Mouse (Mus musculus): Measurements from ENCODE around the gene Hp1bp3. TPM values are rescaled to one million over a fixed set of nuclear protein-coding genes. Genes with fewer than 3 reads are reported as not detected.

Hp1bp3 gene
- 192 and 196 TPM in 2 replicates for polyA plus RNA-seq (2014; fragmentation: Nextera tagmentation; extraction: Ambion mirVana)

GRCm38 (mm10) chr4:138216200-138216890, at the start of gene Hp1bp3:
TSS of gene Hp1bp3 (plus strand) at chr4:138216296.
- peak within 1 kb of the TSS; percentile 98 for H3K9ac ChIP-seq (replicated peaks; ENCODE audit: low read depth, low read length)
- H3K9me3 ChIP-seq (ENCODE audit: control insufficient read depth, low read depth, low read length): no peaks in the 10 kb centered on the region
- H3K4me3 ChIP-seq (ENCODE audit: low read depth, low read length): peak within 1 kb of the TSS; percentile 91
- WGBS: under 1% methylated on average over 59 of the region's 84 CpGs
- peak within 1 kb of the TSS; percentile 99 for H3K27ac ChIP-seq (ENCODE audit: low read length)
- H3K27me3 ChIP-seq (ENCODE audit: control insufficient read depth, insufficient read depth, low read length): no peaks in the 10 kb centered on the region
- peaks cover 1% of the 10 kb centered on the region for H3K36me3 ChIP-seq (ENCODE audit: control insufficient read depth, insufficient read depth, low read length)
- H3K4me2 ChIP-seq (replicated peaks; ENCODE audit: low read depth, low read length): peak within 1 kb of the TSS; percentile 90
- ATAC-seq (ENCODE audit: insufficient number of reproducible peaks, insufficient read depth, low FRiP score, low read depth): peak; percentile 68
- peaks cover 33% of the 10 kb centered on the region for H3K4me1 ChIP-seq (ENCODE audit: control insufficient read depth, insufficient read depth, low read length)

- Histone ChIP-seq H3K4me3 (ENCODE audit: low read depth, low read length) (no peak overlapping the region), H3K27me3 (ENCODE audit: control insufficient read depth, insufficient read depth, low read length) (no peaks in the 10 kb centered on the region), H3K4me2 (replicated peaks; ENCODE audit: low read depth, low read length) (no peak overlapping the region), H3K36me3 (ENCODE audit: control insufficient read depth, insufficient read depth, low read length) (peaks cover 45% of the 10 kb centered on the region), H3K9me3 (ENCODE audit: control insufficient read depth, low read depth, low read length) (no peaks in the 10 kb centered on the region), H3K9ac (replicated peaks; ENCODE audit: low read depth, low read length) (no peak overlapping the region), H3K27ac (ENCODE audit: low read length) (no peak overlapping the region), H3K4me1 (ENCODE audit: control insufficient read depth, insufficient read depth, low read length) (no peaks in the 10 kb centered on the region)
- no peak for ATAC-seq (ENCODE audit: insufficient number of reproducible peaks, insufficient read depth, low FRiP score, low read depth)
- WGBS: 83% methylated on average over 10 of the region's 10 CpGs
Measured at GRCm38 (mm10) chr4:138166519-138166918, 49.6 kb upstream of the Hp1bp3 start.

GRCm38 (mm10) chr4:138168162-138168561, 47.9 kb upstream of the Hp1bp3 start:
- H3K4me2 ChIP-seq (replicated peaks; ENCODE audit: low read depth, low read length): no peak overlapping the region
- H3K9me3 ChIP-seq (ENCODE audit: control insufficient read depth, low read depth, low read length): no peaks in the 10 kb centered on the region
- no peak overlapping the region for H3K9ac ChIP-seq (replicated peaks; ENCODE audit: low read depth, low read length)
- H3K4me1 ChIP-seq (ENCODE audit: control insufficient read depth, insufficient read depth, low read length): no peaks in the 10 kb centered on the region
- no peak overlapping the region for H3K4me3 ChIP-seq (ENCODE audit: low read depth, low read length)
- ATAC-seq (ENCODE audit: insufficient number of reproducible peaks, insufficient read depth, low FRiP score, low read depth): no peak
- no peak overlapping the region for H3K27ac ChIP-seq (ENCODE audit: low read length)
- H3K36me3 ChIP-seq (ENCODE audit: control insufficient read depth, insufficient read depth, low read length): peaks cover 56% of the 10 kb centered on the region
- H3K27me3 ChIP-seq (ENCODE audit: control insufficient read depth, insufficient read depth, low read length): no peaks in the 10 kb centered on the region
- WGBS: 74% methylated on average over 3 of the region's 3 CpGs

- peaks cover 52% of the 10 kb centered on the region for H3K36me3 ChIP-seq (ENCODE audit: control insufficient read depth, insufficient read depth, low read length)
- no peak overlapping the region for H3K4me2 ChIP-seq (replicated peaks; ENCODE audit: low read depth, low read length)
- no peak overlapping the region for H3K27ac ChIP-seq (ENCODE audit: low read length)
- no peaks in the 10 kb centered on the region for H3K4me1 ChIP-seq (ENCODE audit: control insufficient read depth, insufficient read depth, low read length)
- H3K9ac ChIP-seq (replicated peaks; ENCODE audit: low read depth, low read length): no peak overlapping the region
- 89% methylated on average over 4 of the region's 4 CpGs for WGBS
- no peaks in the 10 kb centered on the region for H3K27me3 ChIP-seq (ENCODE audit: control insufficient read depth, insufficient read depth, low read length)
- H3K4me3 ChIP-seq (ENCODE audit: low read depth, low read length): no peak overlapping the region
- no peaks in the 10 kb centered on the region for H3K9me3 ChIP-seq (ENCODE audit: control insufficient read depth, low read depth, low read length)
- no peak for ATAC-seq (ENCODE audit: insufficient number of reproducible peaks, insufficient read depth, low FRiP score, low read depth)
Measured at GRCm38 (mm10) chr4:138169420-138169819, 46.7 kb upstream of the Hp1bp3 start.

GRCm38 (mm10) chr4:138172686-138173085, 43.4 kb upstream of the Hp1bp3 start:
- no peak overlapping the region for H3K9ac ChIP-seq (replicated peaks; ENCODE audit: low read depth, low read length)
- H3K27ac ChIP-seq (ENCODE audit: low read length): no peak overlapping the region
- no peak for ATAC-seq (ENCODE audit: insufficient number of reproducible peaks, insufficient read depth, low FRiP score, low read depth)
- H3K36me3 ChIP-seq (ENCODE audit: control insufficient read depth, insufficient read depth, low read length): peaks cover 62% of the 10 kb centered on the region
- WGBS: 88% methylated on average over 4 of the region's 4 CpGs
- H3K4me2 ChIP-seq (replicated peaks; ENCODE audit: low read depth, low read length): no peak overlapping the region
- H3K9me3 ChIP-seq (ENCODE audit: control insufficient read depth, low read depth, low read length): no peaks in the 10 kb centered on the region
- H3K27me3 ChIP-seq (ENCODE audit: control insufficient read depth, insufficient read depth, low read length): no peaks in the 10 kb centered on the region
- no peak overlapping the region for H3K4me3 ChIP-seq (ENCODE audit: low read depth, low read length)
- H3K4me1 ChIP-seq (ENCODE audit: control insufficient read depth, insufficient read depth, low read length): no peaks in the 10 kb centered on the region

GRCm38 (mm10) chr4:138179391-138179790, 36.7 kb upstream of the Hp1bp3 start:
- WGBS: over 99% methylated on average over 5 of the region's 5 CpGs
- Histone ChIP-seq H3K4me1 (ENCODE audit: control insufficient read depth, insufficient read depth, low read length) (no peaks in the 10 kb centered on the region), H3K4me3 (ENCODE audit: low read depth, low read length) (no peak overlapping the region), H3K36me3 (ENCODE audit: control insufficient read depth, insufficient read depth, low read length) (peaks cover 82% of the 10 kb centered on the region), H3K27me3 (ENCODE audit: control insufficient read depth, insufficient read depth, low read length) (no peaks in the 10 kb centered on the region), H3K4me2 (replicated peaks; ENCODE audit: low read depth, low read length) (no peak overlapping the region), H3K9me3 (ENCODE audit: control insufficient read depth, low read depth, low read length) (no peaks in the 10 kb centered on the region), H3K27ac (ENCODE audit: low read length) (no peak overlapping the region), H3K9ac (replicated peaks; ENCODE audit: low read depth, low read length) (no peak overlapping the region)
- no peak for ATAC-seq (ENCODE audit: insufficient number of reproducible peaks, insufficient read depth, low FRiP score, low read depth)

GRCm38 (mm10) chr4:138180719-138181118, 35.4 kb upstream of the Hp1bp3 start:
- Histone ChIP-seq H3K9me3 (ENCODE audit: control insufficient read depth, low read depth, low read length) (no peaks in the 10 kb centered on the region), H3K4me2 (replicated peaks; ENCODE audit: low read depth, low read length) (no peak overlapping the region), H3K27me3 (ENCODE audit: control insufficient read depth, insufficient read depth, low read length) (no peaks in the 10 kb centered on the region), H3K4me1 (ENCODE audit: control insufficient read depth, insufficient read depth, low read length) (no peaks in the 10 kb centered on the region), H3K4me3 (ENCODE audit: low read depth, low read length) (no peak overlapping the region), H3K36me3 (ENCODE audit: control insufficient read depth, insufficient read depth, low read length) (peaks cover 82% of the 10 kb centered on the region), H3K9ac (replicated peaks; ENCODE audit: low read depth, low read length) (no peak overlapping the region), H3K27ac (ENCODE audit: low read length) (no peak overlapping the region)
- ATAC-seq (ENCODE audit: insufficient number of reproducible peaks, insufficient read depth, low FRiP score, low read depth): no peak
- WGBS: 90% methylated on average over 4 of the region's 4 CpGs

GRCm38 (mm10) chr4:138184056-138184455, 32.0 kb upstream of the Hp1bp3 start:
- Histone ChIP-seq H3K9ac (replicated peaks; ENCODE audit: low read depth, low read length) (no peak overlapping the region), H3K9me3 (ENCODE audit: control insufficient read depth, low read depth, low read length) (no peaks in the 10 kb centered on the region), H3K27ac (ENCODE audit: low read length) (no peak overlapping the region), H3K4me1 (ENCODE audit: control insufficient read depth, insufficient read depth, low read length) (no peaks in the 10 kb centered on the region), H3K36me3 (ENCODE audit: control insufficient read depth, insufficient read depth, low read length) (peaks cover 71% of the 10 kb centered on the region), H3K4me2 (replicated peaks; ENCODE audit: low read depth, low read length) (no peak overlapping the region), H3K27me3 (ENCODE audit: control insufficient read depth, insufficient read depth, low read length) (no peaks in the 10 kb centered on the region), H3K4me3 (ENCODE audit: low read depth, low read length) (no peak overlapping the region)
- no peak for ATAC-seq (ENCODE audit: insufficient number of reproducible peaks, insufficient read depth, low FRiP score, low read depth)
- WGBS: 74% methylated on average over 5 of the region's 5 CpGs

- Histone ChIP-seq H3K4me1 (ENCODE audit: control insufficient read depth, insufficient read depth, low read length) (no peaks in the 10 kb centered on the region), H3K27ac (ENCODE audit: low read length) (no peak overlapping the region), H3K36me3 (ENCODE audit: control insufficient read depth, insufficient read depth, low read length) (peaks cover 71% of the 10 kb centered on the region), H3K9me3 (ENCODE audit: control insufficient read depth, low read depth, low read length) (no peaks in the 10 kb centered on the region), H3K4me3 (ENCODE audit: low read depth, low read length) (no peak overlapping the region), H3K4me2 (replicated peaks; ENCODE audit: low read depth, low read length) (no peak overlapping the region), H3K9ac (replicated peaks; ENCODE audit: low read depth, low read length) (no peak overlapping the region), H3K27me3 (ENCODE audit: control insufficient read depth, insufficient read depth, low read length) (no peaks in the 10 kb centered on the region)
- 74% methylated on average over 5 of the region's 5 CpGs for WGBS
- ATAC-seq (ENCODE audit: insufficient number of reproducible peaks, insufficient read depth, low FRiP score, low read depth): no peak
Measured at GRCm38 (mm10) chr4:138184573-138184981, 31.5 kb upstream of the Hp1bp3 start.

Measured in stomach, embryonic 14.5 days (tissue).